Mouse (Mus musculus): ENCODE data around the gene 4930467E23Rik. TPM values are rescaled to one million over a fixed set of nuclear protein-coding genes. Genes with fewer than 3 reads are reported as not detected.
"Not testable (repeated sequence)": the region's sequence is repeated elsewhere in the genome, so short reads cannot be mapped to it uniquely, and the experiment has no call there.

Gene 4930467E23Rik
- total and polyA plus RNA-seq, 3 experiments: 0.14 to 0.55 TPM; not detected in 1

DNA sequence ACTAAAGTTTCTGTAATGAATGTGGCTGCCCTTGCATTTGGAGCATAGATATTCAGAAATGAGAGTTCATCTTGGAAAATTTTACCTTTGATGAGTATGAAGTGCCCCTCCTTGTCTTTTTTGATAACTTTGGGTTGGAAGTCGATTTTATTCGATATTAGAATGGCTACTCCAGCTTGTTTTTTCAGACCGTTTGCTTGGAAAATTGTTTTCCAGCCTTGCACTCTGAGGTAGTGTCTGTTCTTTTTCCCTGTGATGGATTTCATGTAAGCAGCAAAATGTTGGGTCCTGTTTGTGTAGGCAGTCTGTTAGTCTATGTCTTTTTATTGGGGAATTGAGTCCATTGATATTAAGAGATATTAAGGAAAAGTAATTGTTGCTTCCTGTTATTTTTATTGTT, 14.1 kb upstream of the 4930467E23Rik start:
- H3K9ac ChIP-seq (ENCODE audit: low read depth, low read length); H3K4me1 ChIP-seq (ENCODE audit: control insufficient read depth, insufficient read depth, low read length); intact Hi-C loops (cut with DNase I); H3K4me3 ChIP-seq; H3K79me2 ChIP-seq (replicated peaks; ENCODE audit: control insufficient read depth, insufficient read depth, low read length); H3K27me3 ChIP-seq (ENCODE audit: control insufficient read depth, insufficient read depth, low read length); H3K36me3 ChIP-seq (ENCODE audit: control insufficient read depth, insufficient read depth, low read length); H3K27ac ChIP-seq; DNase-seq: not testable (repeated sequence)
- 62% methylated on average over 3 of the region's 3 CpGs for WGBS

DNA sequence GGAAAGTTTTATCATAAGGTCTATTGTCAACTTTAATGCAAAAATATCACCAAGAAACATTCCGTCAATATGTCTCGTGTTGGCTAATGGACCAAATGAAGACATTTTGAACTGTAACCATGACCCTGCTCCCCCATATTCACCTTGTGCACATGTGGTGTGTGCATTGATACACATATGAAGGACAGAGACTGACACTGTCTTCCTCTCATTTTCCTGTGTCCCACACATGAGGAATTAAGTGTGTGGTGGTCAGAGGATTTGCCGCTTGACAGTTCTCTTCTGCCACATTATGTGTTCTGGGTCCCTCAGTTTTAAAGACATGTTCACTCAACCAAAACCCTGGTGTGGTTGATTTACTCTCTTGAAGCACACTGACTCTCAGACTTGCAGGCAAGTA, 11.5 kb upstream of the 4930467E23Rik start:
- H3K27me3 ChIP-seq (ENCODE audit: control insufficient read depth, insufficient read depth, low read length); H3K4me1 ChIP-seq (ENCODE audit: control insufficient read depth, insufficient read depth, low read length); intact Hi-C loops (cut with DNase I); H3K27ac ChIP-seq; H3K9ac ChIP-seq (ENCODE audit: low read depth, low read length); H3K4me3 ChIP-seq; H3K79me2 ChIP-seq (replicated peaks; ENCODE audit: control insufficient read depth, insufficient read depth, low read length); H3K36me3 ChIP-seq (ENCODE audit: control insufficient read depth, insufficient read depth, low read length): not testable (repeated sequence)
- peak; percentile 45 to 46 for DNase-seq
- 83% methylated on average over 3 of the region's 3 CpGs for WGBS

DNA sequence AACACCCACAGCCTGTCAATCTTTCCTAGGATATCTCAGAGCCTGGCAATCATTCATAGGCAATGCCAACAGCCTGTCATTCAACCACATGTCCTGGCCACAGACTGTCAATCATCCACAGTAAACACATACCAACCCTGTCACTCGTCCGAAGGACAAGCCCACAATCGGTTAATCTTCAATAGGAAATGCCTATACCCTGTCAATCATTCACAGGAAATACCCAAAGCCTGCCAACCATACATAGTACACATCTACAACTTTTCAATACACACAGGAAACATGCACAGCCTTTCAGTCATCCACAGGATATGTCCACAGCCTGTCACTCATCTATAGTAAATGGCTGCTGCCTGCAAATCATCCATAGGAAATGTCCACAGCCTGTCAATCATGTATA, 9.9 kb upstream of the 4930467E23Rik start:
- H3K9ac ChIP-seq (ENCODE audit: low read depth, low read length); H3K36me3 ChIP-seq (ENCODE audit: control insufficient read depth, insufficient read depth, low read length); H3K4me3 ChIP-seq; H3K79me2 ChIP-seq (replicated peaks; ENCODE audit: control insufficient read depth, insufficient read depth, low read length); H3K27ac ChIP-seq; H3K27me3 ChIP-seq (ENCODE audit: control insufficient read depth, insufficient read depth, low read length); H3K4me1 ChIP-seq (ENCODE audit: control insufficient read depth, insufficient read depth, low read length); intact Hi-C loops (cut with DNase I): not testable (repeated sequence)
- peak; percentile 36 to 39 for DNase-seq
- 66% methylated on average over 3 of the region's 3 CpGs for WGBS

DNA sequence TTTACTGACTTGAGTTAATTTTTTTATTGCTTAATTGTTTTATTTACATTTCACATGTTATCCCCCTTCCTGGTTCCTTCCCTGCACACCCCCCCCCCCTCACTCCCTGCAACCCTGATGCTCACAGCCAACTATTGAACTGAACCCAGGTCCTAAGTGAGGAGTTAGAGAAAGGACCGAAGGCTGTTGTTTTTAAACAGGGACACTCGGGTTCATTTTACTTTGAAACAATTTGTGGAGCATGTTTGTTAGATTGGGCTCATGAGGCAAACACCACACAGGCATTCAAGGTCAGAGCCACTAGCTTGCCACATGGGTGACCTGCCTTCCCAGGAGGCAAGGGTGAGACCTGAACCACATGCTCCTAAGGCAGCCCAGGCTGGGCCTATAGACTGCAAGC, 4.5 kb upstream of the 4930467E23Rik start:
- H3K4me3 ChIP-seq; H3K79me2 ChIP-seq (replicated peaks; ENCODE audit: control insufficient read depth, insufficient read depth, low read length); H3K27me3 ChIP-seq (ENCODE audit: control insufficient read depth, insufficient read depth, low read length); H3K36me3 ChIP-seq (ENCODE audit: control insufficient read depth, insufficient read depth, low read length); H3K4me1 ChIP-seq (ENCODE audit: control insufficient read depth, insufficient read depth, low read length); intact Hi-C loops (cut with DNase I); H3K27ac ChIP-seq; DNase-seq; H3K9ac ChIP-seq (ENCODE audit: low read depth, low read length): not testable (repeated sequence)
- 54% methylated on average over 2 of the region's 2 CpGs for WGBS

DNA sequence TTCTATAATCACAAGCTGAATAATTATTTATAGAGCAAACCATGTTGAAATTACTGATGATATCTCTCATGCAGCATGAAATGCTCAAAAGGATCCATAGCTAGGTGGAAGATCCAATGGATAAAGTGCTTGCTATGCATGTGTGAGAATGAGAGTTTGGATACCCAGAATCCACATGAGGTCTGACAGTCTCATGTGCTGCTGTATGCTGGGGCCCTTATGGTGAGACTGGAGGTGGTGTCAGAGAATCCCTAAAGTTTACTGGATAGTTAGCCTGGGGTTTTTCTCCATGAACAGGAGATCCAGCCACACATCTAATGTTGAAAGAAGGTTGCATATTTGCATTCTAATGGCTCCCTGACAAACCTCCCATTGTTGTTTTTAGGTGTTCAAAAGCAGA, 22.4 kb downstream of the 4930467E23Rik start:
- H3K4me1 ChIP-seq (ENCODE audit: control insufficient read depth, insufficient read depth, low read length); H3K4me3 ChIP-seq; H3K36me3 ChIP-seq (ENCODE audit: control insufficient read depth, insufficient read depth, low read length); intact Hi-C loops (cut with DNase I); H3K79me2 ChIP-seq (replicated peaks; ENCODE audit: control insufficient read depth, insufficient read depth, low read length); H3K27me3 ChIP-seq (ENCODE audit: control insufficient read depth, insufficient read depth, low read length); DNase-seq; H3K27ac ChIP-seq; H3K9ac ChIP-seq (ENCODE audit: low read depth, low read length): not testable (repeated sequence)

DNA sequence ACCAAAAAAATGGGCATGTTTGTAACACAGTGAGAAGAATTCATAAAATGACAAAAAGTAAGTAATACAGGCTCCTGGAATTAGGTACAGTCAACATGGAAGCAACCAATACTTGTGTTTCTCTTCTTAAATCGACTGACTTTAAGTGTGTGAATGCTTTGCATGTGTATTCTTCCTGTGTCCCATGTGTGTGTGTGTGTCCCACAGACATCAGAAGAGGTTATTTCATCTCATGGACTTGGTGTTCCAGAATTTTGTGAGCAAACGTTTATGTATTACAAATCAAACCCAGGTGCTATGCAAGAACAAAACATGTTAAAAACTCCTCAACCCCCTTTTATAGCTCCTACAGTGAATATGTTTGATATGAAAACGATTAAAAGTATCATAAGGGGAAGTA, 24.8 kb downstream of the 4930467E23Rik start:
- WGBS: 37% methylated on average over 3 of the region's 3 CpGs
- intact Hi-C loops (cut with DNase I): not testable (repeated sequence)

DNA sequence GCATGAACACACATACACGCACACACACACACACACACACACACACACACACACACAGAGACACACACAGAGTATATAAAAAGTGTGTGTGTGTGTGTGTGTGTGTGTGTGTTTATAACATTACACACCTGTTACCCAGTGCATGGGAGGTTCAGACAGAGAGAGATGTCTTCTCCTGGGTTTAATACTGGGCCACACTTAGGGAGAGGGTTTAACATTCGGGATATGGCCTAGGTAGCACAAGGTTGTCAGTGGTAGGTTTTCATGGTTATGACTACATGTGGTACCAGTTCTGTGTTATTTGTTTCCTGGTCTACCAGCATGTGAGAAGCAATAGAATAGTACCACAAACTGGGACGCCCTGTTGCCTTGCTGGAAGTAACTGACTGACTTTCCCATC, 25.6 kb downstream of the 4930467E23Rik start:
- DNase-seq; H3K9ac ChIP-seq (ENCODE audit: low read depth, low read length); H3K79me2 ChIP-seq (replicated peaks; ENCODE audit: control insufficient read depth, insufficient read depth, low read length); H3K36me3 ChIP-seq (ENCODE audit: control insufficient read depth, insufficient read depth, low read length); H3K4me3 ChIP-seq; H3K27me3 ChIP-seq (ENCODE audit: control insufficient read depth, insufficient read depth, low read length); H3K4me1 ChIP-seq (ENCODE audit: control insufficient read depth, insufficient read depth, low read length); H3K27ac ChIP-seq; intact Hi-C loops (cut with DNase I): not testable (repeated sequence)
- 54% methylated on average over 3 of the region's 3 CpGs for WGBS

More for the DNA sequence above, 24.8 kb downstream of the 4930467E23Rik start:
- H3K9ac ChIP-seq (ENCODE audit: low read depth, low read length); H3K79me2 ChIP-seq (replicated peaks; ENCODE audit: control insufficient read depth, insufficient read depth, low read length); H3K36me3 ChIP-seq (ENCODE audit: control insufficient read depth, insufficient read depth, low read length); DNase-seq; H3K4me1 ChIP-seq (ENCODE audit: control insufficient read depth, insufficient read depth, low read length); H3K27me3 ChIP-seq (ENCODE audit: control insufficient read depth, insufficient read depth, low read length); H3K4me3 ChIP-seq; H3K27ac ChIP-seq: not testable (repeated sequence)

DNA sequence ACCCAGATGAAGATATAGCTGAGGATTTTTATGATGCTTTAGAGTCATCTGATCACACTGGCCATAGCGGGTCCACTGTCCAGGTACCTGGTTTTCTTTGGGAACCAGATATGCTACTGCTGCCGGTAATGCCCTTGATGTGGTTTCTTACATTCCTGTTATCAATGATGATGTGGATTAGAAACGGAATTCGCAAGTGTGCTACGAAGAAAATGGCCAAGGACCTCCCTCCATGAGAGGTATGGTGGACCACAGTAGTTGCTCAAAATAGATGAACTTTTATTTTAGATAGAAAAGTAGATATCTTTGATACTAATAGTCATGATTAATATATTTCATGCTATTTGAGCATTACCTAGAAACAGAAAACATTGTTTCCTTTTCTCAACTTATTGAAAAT, 32.3 kb downstream of the 4930467E23Rik start:
- H3K4me1 ChIP-seq (ENCODE audit: control insufficient read depth, insufficient read depth, low read length); intact Hi-C loops (cut with DNase I); H3K9ac ChIP-seq (ENCODE audit: low read depth, low read length); H3K79me2 ChIP-seq (replicated peaks; ENCODE audit: control insufficient read depth, insufficient read depth, low read length); H3K36me3 ChIP-seq (ENCODE audit: control insufficient read depth, insufficient read depth, low read length); H3K27ac ChIP-seq; H3K4me3 ChIP-seq; H3K27me3 ChIP-seq (ENCODE audit: control insufficient read depth, insufficient read depth, low read length); DNase-seq: not testable (repeated sequence)
- 74% methylated on average over 5 of the region's 5 CpGs for WGBS

GRCm38 (mm10) chr8:19762860-19763592, 33.6 kb downstream of the 4930467E23Rik start:
- DNase-seq; H3K4me1 ChIP-seq (ENCODE audit: control insufficient read depth, insufficient read depth, low read length); H3K27ac ChIP-seq; H3K27me3 ChIP-seq (ENCODE audit: control insufficient read depth, insufficient read depth, low read length); H3K79me2 ChIP-seq (replicated peaks; ENCODE audit: control insufficient read depth, insufficient read depth, low read length); H3K4me3 ChIP-seq; H3K36me3 ChIP-seq (ENCODE audit: control insufficient read depth, insufficient read depth, low read length); H3K9ac ChIP-seq (ENCODE audit: low read depth, low read length); intact Hi-C loops (cut with DNase I): not testable (repeated sequence)
- WGBS: 46% methylated on average over 4 of the region's 4 CpGs

DNA sequence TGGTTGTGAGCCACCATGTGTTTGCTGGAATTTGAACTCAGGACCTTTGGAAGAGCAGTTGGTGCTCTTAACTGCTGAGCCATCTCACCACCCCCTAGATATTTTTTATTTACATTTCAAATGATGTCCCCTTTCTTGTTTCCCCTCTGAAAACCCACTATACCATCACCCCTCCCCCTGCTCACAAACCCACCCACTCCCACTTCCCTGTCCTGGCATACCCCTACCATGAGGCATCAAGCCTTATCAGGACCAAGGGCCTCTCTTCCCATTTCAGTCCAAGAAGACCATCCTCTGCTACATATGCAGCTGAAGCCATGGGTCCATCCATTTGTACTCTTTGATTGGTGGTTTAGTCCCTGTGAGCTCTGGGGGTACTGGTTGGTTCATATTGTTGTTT, 36.2 kb downstream of the 4930467E23Rik start:
- H3K36me3 ChIP-seq (ENCODE audit: control insufficient read depth, insufficient read depth, low read length); H3K4me3 ChIP-seq; H3K27ac ChIP-seq; intact Hi-C loops (cut with DNase I); H3K9ac ChIP-seq (ENCODE audit: low read depth, low read length); DNase-seq; H3K27me3 ChIP-seq (ENCODE audit: control insufficient read depth, insufficient read depth, low read length); H3K79me2 ChIP-seq (replicated peaks; ENCODE audit: control insufficient read depth, insufficient read depth, low read length); H3K4me1 ChIP-seq (ENCODE audit: control insufficient read depth, insufficient read depth, low read length): not testable (repeated sequence)

All from heart, adult 2 months (tissue).